8 mouse cellular contexts compared by ENCODE assay signal in genomic region chr17:36257969-36258368, GRCm38 (mm10). TPM values are rescaled to one million over a fixed set of nuclear protein-coding genes. Genes with fewer than 3 reads are reported as not detected.
A peak's percentile ranks its signal among the peaks of the same experiment; 100 is the strongest.
DNase-seq lines count a peak whose midpoint lies in the region; ATAC-seq and TF ChIP-seq lines count a peak whose summit lies in the region.

Rpp21 (minus strand) TSS chr17:36258069.

- no peak for TF ChIP-seq POLR2A in bone marrow macrophage, adult 2 months (IDR thresholded peaks at IDR 0.05; ENCODE audit: borderline replicate concordance, low read depth, low read length)

- H3K27ac ChIP-seq in bone marrow macrophage, adult 2 months (ENCODE audit: insufficient read depth, low read depth, low read length): peak within 1 kb of the TSS; percentile 9; the same call in 1 of the 2 replicates
- H3K27ac ChIP-seq in midbrain, embryonic 13.5 days: peak within 1 kb of the TSS; percentile 88

- peaks cover 25% of the 10 kb centered on the region for H3K4me1 ChIP-seq in bone marrow macrophage, adult 2 months (ENCODE audit: control insufficient read depth, insufficient read depth, low read length)
- H3K4me1 ChIP-seq in midbrain, embryonic 13.5 days (replicated peaks): peaks cover 8% of the 10 kb centered on the region

- WGBS in midbrain, embryonic 13.5 days: 50% methylated on average over 6 of the region's 6 CpGs

- no peak for TF ChIP-seq CTCF in bone marrow macrophage, adult 2 months (IDR thresholded peaks at IDR 0.05; ENCODE audit: low read depth, low read length)

- 0 out of 2 replicates have a peak, but pooled peaks cover 4% of the 10 kb centered on the region for H3K27me3 ChIP-seq in midbrain, embryonic 13.5 days

- H3K4me3 ChIP-seq in bone marrow macrophage, adult 2 months (ENCODE audit: insufficient read depth, low read length): peak within 1 kb of the TSS; percentile 76
- peak within 1 kb of the TSS; percentile 82 for H3K4me3 ChIP-seq in midbrain, embryonic 13.5 days (replicated peaks)

- no peak for DNase-seq in layer of hippocampus, adult 18-20 months (ENCODE audit: low spot score in 2 of 2)
- DNase-seq in layer of hippocampus, adult 9-11 months: no peak
- no peak for DNase-seq in gonadal fat pad, adult 2 months (ENCODE audit: low read depth)
- no peak for DNase-seq in layer of hippocampus, postnatal 10 days (ENCODE audit: low spot score in 2 of 2)
- no peak for DNase-seq in right cerebral cortex, postnatal 10 days (ENCODE audit: low spot score in 2 of 2)

- H3K9ac ChIP-seq in midbrain, embryonic 13.5 days (replicated peaks): peak within 1 kb of the TSS; percentile 79

- ATAC-seq in midbrain, embryonic 13.5 days: no peak; the same call in 1 of the 2 replicates
- ATAC-seq in cerebellum, adult (ENCODE audit: insufficient number of reproducible peaks, low FRiP score, low TSS enrichment): no peak

- no peaks in the 10 kb centered on the region for H3K9me3 ChIP-seq in midbrain, embryonic 13.5 days

- peaks cover 56% of the 10 kb centered on the region for H3K36me3 ChIP-seq in midbrain, embryonic 13.5 days

- peak within 1 kb of the TSS; percentile 62 for H3K4me2 ChIP-seq in midbrain, embryonic 13.5 days (replicated peaks)

RNA-seq across cellular contexts. Expression of gene Rpp21, which starts in this region (rescaled TPM):
- 10 to 100 TPM; 43.8 to 45.2 TPM for total RNA-seq in layer of hippocampus, adult 18-20 months (2021)
- polyA plus RNA-seq in bone marrow macrophage, adult 2 months (2012; ENCODE audit: insufficient read depth, insufficient read length, missing spikeins): 69.5 and 84.4 TPM in 2 replicates
- 52.7 and 58.0 TPM in 2 replicates for polyA plus RNA-seq in gonadal fat pad, adult 2 months (2012; rRNA removed)
- 10 to 100 TPM; 42.6 to 43.6 TPM for total RNA-seq in layer of hippocampus, postnatal 10 days (2021)
- 111 and 115 TPM in 2 replicates for polyA plus RNA-seq in midbrain, embryonic 13.5 days (2015; fragmentation: Nextera tagmentation; extraction: Ambion mirVana)
